Mouse (Mus musculus) stomach, postnatal 0 days (tissue): ENCODE measurements at regions not wholly inside any gene's neighbourhood (a gene's known extent, or its start where the extent isn't known, plus 50 kb on each side); places are given as distances from the start of the nearest gene placed in this dataset.

Source experiments
- CTCF ChIP-seq: IDR thresholded peaks from 2 replicates; pipeline ENCODE4 v1.5.1; 2016; ENCODE audit warnings: antibody characterized with exemption, low read depth, mild to moderate bottlenecking, moderate library complexity
- EP300 ChIP-seq: optimal IDR thresholded peaks from 2 replicates; pipeline ENCODE3; 2016; ENCODE audit warnings: antibody characterized with exemption

DNA sequence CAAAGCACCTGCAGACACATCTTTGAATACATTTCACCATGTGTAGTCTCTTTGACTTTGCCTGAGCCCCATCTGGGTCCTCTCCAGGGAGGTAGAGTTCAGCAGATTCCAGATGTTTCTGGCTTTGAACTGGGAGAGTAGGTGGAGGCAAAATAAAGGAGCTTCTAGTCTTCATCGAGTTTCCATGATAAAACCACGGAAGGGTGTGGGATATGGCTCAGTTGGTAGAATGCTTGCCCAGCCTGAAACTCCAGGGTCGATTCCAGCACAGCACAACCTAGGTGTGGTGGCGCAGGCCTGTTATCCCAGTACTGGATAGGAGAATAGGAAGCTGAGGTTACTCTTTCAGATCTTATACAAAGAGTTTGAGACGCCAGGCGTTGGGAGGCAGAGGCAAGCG is 96.2 kb upstream of the Smlr1 start:
- TF ChIP-seq EP300 (no peak), CTCF (no peak)
